Mouse (Mus musculus) liver, adult (tissue): ENCODE measurements at regions not wholly inside any gene's neighbourhood (a gene's known extent, or its start where the extent isn't known, plus 50 kb on each side); places are given as distances from the start of the nearest gene placed in this dataset.

Experiments
- GATA4 ChIP-seq: IDR thresholded peaks from 2 replicates; pipeline ENCODE4 v1.6.1; 2014; ENCODE audit warnings: mild to moderate bottlenecking, low read length; ENCODE audit not compliant: insufficient replicate concordance

- TF ChIP-seq GATA4: no peak; the same call in 1 of the 2 replicates
Observed at GRCm38 (mm10) chr3:18295921-18296320, 347.7 kb downstream of the Cypt12 start.

- TF ChIP-seq GATA4: peak; percentile 92
Observed at GRCm38 (mm10) chr3:18298699-18299098, 350.5 kb downstream of the Cypt12 start.

- TF ChIP-seq GATA4: no peak
Observed at GRCm38 (mm10) chr3:18299502-18299901, 351.3 kb downstream of the Cypt12 start.

GRCm38 (mm10) chr3:18319433-18319832, 371.2 kb downstream of the Cypt12 start:
- no peak for TF ChIP-seq GATA4

- TF ChIP-seq GATA4: no peak
Observed at GRCm38 (mm10) chr3:18333182-18333581, 385.0 kb downstream of the Cypt12 start.

- TF ChIP-seq GATA4: no peak
Observed at GRCm38 (mm10) chr3:18339189-18339588, 391.0 kb downstream of the Cypt12 start.

- TF ChIP-seq GATA4: no peak
Observed at GRCm38 (mm10) chr3:18341757-18342156, 393.5 kb downstream of the Cypt12 start.

GRCm38 (mm10) chr3:18378014-18379005, 430.1 kb downstream of the Cypt12 start:
- TF ChIP-seq GATA4: no peak

GRCm38 (mm10) chr3:18421886-18422575, 473.8 kb downstream of the Cypt12 start:
- peak; percentile 42; the same call in 1 of the 2 replicates for TF ChIP-seq GATA4

- no peak for TF ChIP-seq GATA4
Observed at GRCm38 (mm10) chr3:18428908-18429307, 480.7 kb downstream of the Cypt12 start.

GRCm38 (mm10) chr3:18438845-18439244, 490.6 kb downstream of the Cypt12 start:
- TF ChIP-seq GATA4: no peak

GRCm38 (mm10) chr3:18452197-18452933, 504.2 kb downstream of the Cypt12 start:
- TF ChIP-seq GATA4: no peak

- no peak for TF ChIP-seq GATA4
Observed at GRCm38 (mm10) chr3:18453220-18453985, 505.2 kb downstream of the Cypt12 start.

- no peak for TF ChIP-seq GATA4
Observed at GRCm38 (mm10) chr3:18453986-18454291, 505.7 kb downstream of the Cypt12 start.
